Mouse (Mus musculus): ENCODE data around the gene Polr3c. TPM values are rescaled to one million over a fixed set of nuclear protein-coding genes. Genes with fewer than 3 reads are reported as not detected.

Gene Polr3c
- polyA plus RNA-seq, 1 experiment from 2014 or later = 41.9 TPM

DNA sequence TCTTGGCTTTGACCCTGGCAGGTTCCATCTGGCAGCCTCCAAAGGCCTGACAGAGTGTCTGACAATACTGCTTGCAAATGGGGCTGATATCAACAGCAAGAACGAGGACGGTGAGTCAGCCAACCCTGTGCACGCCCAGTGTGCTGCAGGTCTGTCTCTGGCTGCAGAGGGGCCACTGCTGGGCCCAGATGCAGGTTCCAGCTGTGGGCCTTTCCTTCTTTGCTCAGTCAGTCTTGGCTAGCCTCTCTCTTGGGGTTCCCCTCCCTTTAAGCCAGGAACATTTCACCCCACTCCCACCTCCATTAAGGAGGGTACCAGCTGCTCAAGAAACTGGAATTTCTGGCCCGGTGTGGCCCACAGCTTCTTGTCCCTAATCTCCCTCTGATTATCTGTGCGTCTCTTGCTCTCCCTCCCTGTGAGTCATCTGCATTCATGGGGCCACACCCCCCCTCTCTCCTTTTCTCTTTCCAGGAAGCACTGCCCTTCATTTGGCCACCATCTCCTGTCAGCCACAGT, 48.2 kb downstream of the Polr3c start:
- DNase-seq (ENCODE audit: low spot score) (no peak), ATAC-seq (replicated peaks; ENCODE audit: low FRiP score) (no peak)
- Histone ChIP-seq H3K4me2 (ENCODE audit: low read depth, low read length, severe bottlenecking) (no peak overlapping the region), H3K36me3 (ENCODE audit: control insufficient read depth, insufficient read depth, low read length) (no peaks in the 10 kb centered on the region), H3K27me3 (ENCODE audit: control insufficient read depth, insufficient read depth, low read length) (peaks cover 6% of the 10 kb centered on the region), H3K4me1 (replicated peaks; ENCODE audit: control insufficient read depth, insufficient read depth, low read length) (no peaks in the 10 kb centered on the region; the same call in 1 of the 2 replicates), H3K27ac (ENCODE audit: low read depth, low read length) (no peak overlapping the region), H3K9me3 (ENCODE audit: control insufficient read depth, low read length) (no peaks in the 10 kb centered on the region), H3K4me3 (ENCODE audit: low read depth, low read length) (no peak overlapping the region), H3K9ac (ENCODE audit: low read length) (no peak overlapping the region)
- 24% methylated on average over 5 of the region's 5 CpGs for WGBS

DNA sequence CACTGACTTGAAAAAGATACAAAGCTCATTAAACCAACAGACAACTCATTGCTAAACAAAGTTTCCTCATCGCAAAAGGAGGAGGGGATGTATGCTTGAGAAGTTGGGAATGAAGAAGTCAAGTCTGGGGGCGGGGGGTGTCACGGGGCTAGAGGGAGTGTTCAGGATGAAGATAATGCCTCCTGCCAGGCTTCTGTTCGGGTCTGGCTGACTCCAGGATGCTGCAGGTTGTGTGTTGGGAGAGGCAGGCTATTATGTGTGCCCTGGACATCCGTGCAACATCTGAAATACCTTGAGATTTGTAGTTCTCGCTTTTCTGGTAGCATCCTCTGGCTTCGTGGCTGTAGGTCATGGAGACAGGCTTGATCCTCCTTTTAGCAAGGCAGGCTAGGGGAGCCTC, 49.0 kb downstream of the Polr3c start:
- DNase-seq (ENCODE audit: low spot score) (no peak), ATAC-seq (replicated peaks; ENCODE audit: low FRiP score) (no peak)
- peaks cover 3% of the 10 kb centered on the region for H3K27me3 ChIP-seq (ENCODE audit: control insufficient read depth, insufficient read depth, low read length)
- H3K4me3 ChIP-seq (ENCODE audit: low read depth, low read length) = no peak overlapping the region
- H3K27ac ChIP-seq (ENCODE audit: low read depth, low read length) = no peak overlapping the region
- no peaks in the 10 kb centered on the region for H3K36me3 ChIP-seq (ENCODE audit: control insufficient read depth, insufficient read depth, low read length)
- H3K9ac ChIP-seq (ENCODE audit: low read length) = no peak overlapping the region
- no peak overlapping the region for H3K4me2 ChIP-seq (ENCODE audit: low read depth, low read length, severe bottlenecking)
- H3K9me3 ChIP-seq (ENCODE audit: control insufficient read depth, low read length) = no peaks in the 10 kb centered on the region
- no peaks in the 10 kb centered on the region; the same call in 1 of the 2 replicates for H3K4me1 ChIP-seq (replicated peaks; ENCODE audit: control insufficient read depth, insufficient read depth, low read length)
- WGBS = 60% methylated on average over 7 of the region's 7 CpGs

DNA sequence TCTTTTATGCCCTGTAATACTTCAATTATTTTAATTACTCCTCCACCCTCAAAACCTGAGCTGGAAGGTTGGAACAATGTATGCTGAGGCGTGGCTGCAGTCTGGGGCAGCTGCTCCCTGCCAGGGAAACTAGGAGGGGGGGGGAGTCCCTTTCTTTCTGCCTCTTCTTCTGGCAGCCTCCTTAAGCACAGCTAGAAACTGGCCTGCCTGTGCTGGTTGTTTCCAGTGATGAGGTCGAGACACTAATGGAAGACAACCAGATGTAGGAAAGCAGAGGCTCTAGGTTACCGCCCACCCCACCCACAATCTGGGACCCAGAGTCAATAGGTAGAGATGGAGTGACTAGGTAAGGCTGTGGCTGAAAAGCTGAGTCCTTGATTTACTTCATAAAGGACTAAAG, 51.7 kb downstream of the Polr3c start:
- H3K4me2 ChIP-seq (ENCODE audit: low read depth, low read length, severe bottlenecking) = no peak overlapping the region
- WGBS = 25% methylated on average over 3 of the region's 3 CpGs
- no peaks in the 10 kb centered on the region; the same call in 1 of the 2 replicates for H3K4me1 ChIP-seq (replicated peaks; ENCODE audit: control insufficient read depth, insufficient read depth, low read length)
- ATAC-seq (replicated peaks; ENCODE audit: low FRiP score) (no peak), DNase-seq (ENCODE audit: low spot score) (no peak)
- H3K4me3 ChIP-seq (ENCODE audit: low read depth, low read length) = no peak overlapping the region
- H3K27me3 ChIP-seq (ENCODE audit: control insufficient read depth, insufficient read depth, low read length) = peaks cover 8% of the 10 kb centered on the region
- H3K27ac ChIP-seq (ENCODE audit: low read depth, low read length) = no peak overlapping the region
- no peak overlapping the region for H3K9ac ChIP-seq (ENCODE audit: low read length)
- no peaks in the 10 kb centered on the region for H3K36me3 ChIP-seq (ENCODE audit: control insufficient read depth, insufficient read depth, low read length)
- H3K9me3 ChIP-seq (ENCODE audit: control insufficient read depth, low read length) = no peaks in the 10 kb centered on the region

DNA sequence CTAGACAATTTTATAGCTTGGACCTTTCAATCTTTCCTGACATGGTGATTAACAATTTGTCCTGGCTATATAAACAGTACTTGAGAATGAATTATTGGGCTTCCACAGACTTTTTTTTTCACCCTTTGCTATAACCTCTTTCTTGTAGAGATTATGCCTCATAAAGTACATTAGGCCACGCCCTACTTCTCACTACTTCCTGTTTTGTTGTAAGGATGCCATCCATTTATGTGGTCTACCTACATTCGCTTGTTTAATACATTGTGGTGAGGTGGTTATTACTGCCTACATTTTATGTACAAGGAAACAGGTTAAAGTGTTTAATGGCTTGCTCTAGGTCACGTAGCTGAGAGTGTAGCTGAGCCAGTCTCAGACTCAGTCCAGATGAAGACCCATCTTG, 52.3 kb downstream of the Polr3c start:
- H3K9me3 ChIP-seq (ENCODE audit: control insufficient read depth, low read length) = no peaks in the 10 kb centered on the region
- peaks cover 6% of the 10 kb centered on the region for H3K27me3 ChIP-seq (ENCODE audit: control insufficient read depth, insufficient read depth, low read length)
- H3K9ac ChIP-seq (ENCODE audit: low read length) = no peak overlapping the region
- H3K4me2 ChIP-seq (ENCODE audit: low read depth, low read length, severe bottlenecking) = no peak overlapping the region
- peaks cover 4% of the 10 kb centered on the region; the same call in 1 of the 2 replicates for H3K4me1 ChIP-seq (replicated peaks; ENCODE audit: control insufficient read depth, insufficient read depth, low read length)
- 84% methylated on average over 3 of the region's 3 CpGs for WGBS
- no peak for DNase-seq (ENCODE audit: low spot score)
- no peaks in the 10 kb centered on the region for H3K36me3 ChIP-seq (ENCODE audit: control insufficient read depth, insufficient read depth, low read length)
- H3K4me3 ChIP-seq (ENCODE audit: low read depth, low read length) = no peak overlapping the region
- no peak for ATAC-seq (replicated peaks; ENCODE audit: low FRiP score)
- no peak overlapping the region for H3K27ac ChIP-seq (ENCODE audit: low read depth, low read length)

DNA sequence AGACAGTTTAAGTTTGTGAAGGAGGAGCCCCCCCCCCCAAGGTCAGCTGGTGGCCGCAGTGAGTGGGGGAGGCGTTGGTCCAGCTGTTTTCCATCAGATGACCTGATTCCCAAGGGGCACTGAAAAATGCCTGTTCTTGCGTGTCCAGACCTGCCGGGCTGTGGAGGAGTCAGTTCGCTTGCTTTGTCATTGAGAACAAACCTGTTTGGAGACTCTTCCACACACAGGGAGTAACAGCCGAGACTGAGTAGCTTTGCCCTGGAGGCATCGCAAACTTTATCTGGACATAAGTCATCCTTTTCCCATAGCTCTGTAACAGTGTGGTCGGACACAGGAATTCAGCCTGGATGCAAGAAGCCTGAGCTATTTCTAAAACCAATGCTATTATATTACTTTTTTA, 53.0 kb downstream of the Polr3c start:
- ATAC-seq (replicated peaks; ENCODE audit: low FRiP score) (no peak), DNase-seq (ENCODE audit: low spot score) (no peak)
- Histone ChIP-seq H3K4me1 (replicated peaks; ENCODE audit: control insufficient read depth, insufficient read depth, low read length) (peaks cover 4% of the 10 kb centered on the region; the same call in 1 of the 2 replicates), H3K27me3 (ENCODE audit: control insufficient read depth, insufficient read depth, low read length) (peaks cover 5% of the 10 kb centered on the region; the same call in 1 of the 2 replicates), H3K9ac (ENCODE audit: low read length) (no peak overlapping the region), H3K4me3 (ENCODE audit: low read depth, low read length) (no peak overlapping the region), H3K9me3 (ENCODE audit: control insufficient read depth, low read length) (no peaks in the 10 kb centered on the region), H3K27ac (ENCODE audit: low read depth, low read length) (no peak overlapping the region), H3K4me2 (ENCODE audit: low read depth, low read length, severe bottlenecking) (no peak overlapping the region), H3K36me3 (ENCODE audit: control insufficient read depth, insufficient read depth, low read length) (no peaks in the 10 kb centered on the region)
- 71% methylated on average over 8 of the region's 8 CpGs for WGBS

DNA sequence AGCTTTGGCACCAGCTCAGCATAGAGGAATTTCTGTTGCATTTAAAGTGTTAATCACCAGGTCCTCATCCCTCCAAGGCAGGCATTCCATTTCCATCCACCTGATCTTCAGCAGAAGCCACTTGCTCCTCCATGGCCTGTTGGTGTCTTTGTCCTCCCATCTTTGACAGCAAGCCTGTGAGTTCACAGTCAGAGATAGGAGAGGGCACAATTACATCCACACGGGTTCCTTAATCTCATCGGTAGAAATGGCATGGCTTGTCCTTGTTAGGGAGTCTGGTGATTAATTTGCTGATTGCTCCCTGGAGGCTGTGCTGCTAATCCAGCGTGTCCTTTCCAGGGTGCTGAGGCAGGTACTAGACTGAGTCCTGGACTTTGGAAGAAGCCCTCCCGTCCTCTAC, 53.9 kb downstream of the Polr3c start:
- Histone ChIP-seq H3K27me3 (ENCODE audit: control insufficient read depth, insufficient read depth, low read length) (peaks cover 5% of the 10 kb centered on the region; the same call in 1 of the 2 replicates), H3K4me3 (ENCODE audit: low read depth, low read length) (no peak overlapping the region), H3K4me1 (replicated peaks; ENCODE audit: control insufficient read depth, insufficient read depth, low read length) (peaks cover 4% of the 10 kb centered on the region; the same call in 1 of the 2 replicates), H3K27ac (ENCODE audit: low read depth, low read length) (no peak overlapping the region), H3K36me3 (ENCODE audit: control insufficient read depth, insufficient read depth, low read length) (no peaks in the 10 kb centered on the region), H3K9ac (ENCODE audit: low read length) (no peak overlapping the region), H3K9me3 (ENCODE audit: control insufficient read depth, low read length) (no peaks in the 10 kb centered on the region), H3K4me2 (ENCODE audit: low read depth, low read length, severe bottlenecking) (no peak overlapping the region)
- 65% methylated on average over 4 of the region's 4 CpGs for WGBS
- ATAC-seq (replicated peaks; ENCODE audit: low FRiP score) (no peak), DNase-seq (ENCODE audit: low spot score) (no peak)

DNA sequence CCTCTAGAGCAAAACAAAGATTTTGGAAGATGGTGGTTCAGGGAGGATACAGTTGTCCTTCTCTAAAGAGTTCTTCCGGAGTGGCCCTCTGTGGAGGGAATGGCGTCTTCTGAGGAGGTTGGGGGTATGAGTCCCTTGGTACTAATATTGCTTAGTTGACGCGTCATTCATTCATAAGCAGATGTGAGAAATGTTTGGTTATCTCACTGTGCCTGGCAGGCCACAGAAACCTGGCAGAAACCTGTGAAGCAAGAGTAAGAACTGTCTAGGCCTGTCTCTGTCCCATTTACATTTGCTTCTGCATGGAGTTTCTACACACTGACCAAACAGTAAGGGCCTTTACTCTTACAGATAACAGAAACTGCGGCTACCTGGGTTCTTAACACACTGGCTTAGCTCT, 55.9 kb downstream of the Polr3c start:
- Histone ChIP-seq H3K9ac (ENCODE audit: low read length) (no peak overlapping the region), H3K27me3 (ENCODE audit: control insufficient read depth, insufficient read depth, low read length) (peaks cover 5% of the 10 kb centered on the region; the same call in 1 of the 2 replicates), H3K27ac (ENCODE audit: low read depth, low read length) (no peak overlapping the region), H3K4me2 (ENCODE audit: low read depth, low read length, severe bottlenecking) (no peak overlapping the region), H3K9me3 (ENCODE audit: control insufficient read depth, low read length) (no peaks in the 10 kb centered on the region), H3K36me3 (ENCODE audit: control insufficient read depth, insufficient read depth, low read length) (no peaks in the 10 kb centered on the region), H3K4me3 (ENCODE audit: low read depth, low read length) (no peak overlapping the region), H3K4me1 (replicated peaks; ENCODE audit: control insufficient read depth, insufficient read depth, low read length) (peaks cover 4% of the 10 kb centered on the region; the same call in 1 of the 2 replicates)
- ATAC-seq (replicated peaks; ENCODE audit: low FRiP score) (no peak), DNase-seq (ENCODE audit: low spot score) (no peak)
- WGBS = 85% methylated on average over 5 of the region's 5 CpGs

DNA sequence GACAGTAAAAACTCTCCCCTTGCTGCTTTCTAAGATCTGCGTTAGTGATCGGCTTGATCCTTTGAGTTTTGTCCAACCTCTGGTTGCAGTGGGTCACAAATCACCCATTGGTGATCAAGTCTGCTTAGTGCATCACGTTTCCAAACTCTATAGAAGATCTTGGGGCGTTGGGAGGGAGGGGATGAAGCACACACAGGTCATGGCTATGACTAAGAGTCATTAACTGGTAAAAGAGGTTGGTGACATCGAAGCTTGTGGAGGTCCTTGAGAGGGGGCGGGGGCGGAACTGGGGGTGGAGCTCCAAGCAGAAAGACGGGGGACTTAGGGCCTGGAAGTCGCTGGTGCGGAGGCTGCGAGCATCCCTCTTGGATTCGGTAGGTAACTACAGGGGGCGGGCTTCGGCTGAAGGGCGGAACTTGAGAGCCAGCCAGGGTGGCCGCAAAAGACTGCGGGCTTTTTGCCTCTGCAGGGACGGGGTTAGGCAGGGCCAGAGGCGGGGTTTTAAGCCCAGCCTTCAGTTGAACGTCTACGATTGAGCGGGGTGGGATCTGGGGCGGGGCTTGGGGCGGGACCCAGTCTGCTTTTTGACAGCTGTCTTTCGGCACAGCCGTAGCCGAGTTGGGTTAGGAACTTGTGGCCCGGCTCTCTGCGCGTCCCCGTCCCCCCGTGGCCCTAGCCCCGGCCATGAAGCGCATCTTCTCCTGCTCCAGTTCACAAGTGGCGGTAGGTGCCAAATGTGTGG, 57.5 kb downstream of the Polr3c start, which contains the start of gene Ankrd35:
Ankrd35 (plus strand) TSS at position 405 of the 742 bp plus-strand sequence.
- peaks cover 5% of the 10 kb centered on the region; the same call in 1 of the 2 replicates for H3K27me3 ChIP-seq (ENCODE audit: control insufficient read depth, insufficient read depth, low read length)
- H3K27ac ChIP-seq (ENCODE audit: low read depth, low read length) = no peak within 1 kb of the TSS
- H3K4me2 ChIP-seq (ENCODE audit: low read depth, low read length, severe bottlenecking) = peak within 1 kb of the TSS; percentile 68
- DNase-seq (ENCODE audit: low spot score) (peak; percentile 91), ATAC-seq (replicated peaks; ENCODE audit: low FRiP score) (peak; percentile 94)
- WGBS = 5% methylated on average over 35 of the region's 35 CpGs
- peak within 1 kb of the TSS; percentile 23 for H3K9ac ChIP-seq (ENCODE audit: low read length)
- H3K4me1 ChIP-seq (replicated peaks; ENCODE audit: control insufficient read depth, insufficient read depth, low read length) = peaks cover 4% of the 10 kb centered on the region; the same call in 1 of the 2 replicates
- no peaks in the 10 kb centered on the region for H3K36me3 ChIP-seq (ENCODE audit: control insufficient read depth, insufficient read depth, low read length)
- H3K4me3 ChIP-seq (ENCODE audit: low read depth, low read length) = peak within 1 kb of the TSS; percentile 32
- no peaks in the 10 kb centered on the region for H3K9me3 ChIP-seq (ENCODE audit: control insufficient read depth, low read length)

Measured in forebrain, embryonic 11.5 days (tissue).